Mouse (Mus musculus) testis, adult 10 weeks (tissue): ENCODE results near the gene Prl2c1. TPM values are rescaled to one million over a fixed set of nuclear protein-coding genes. Genes with fewer than 3 reads are reported as not detected.

Experiments
- polyA plus RNA-seq: library from polyadenylated mRNA; stranded (reverse); fragments of 350-450 nt; fragmentation: Illumina TruSeq; extraction: RNeasy Lipid Tissue Mini Kit (QIAGEN cat#74804); gene quantifications from one replicate; pipeline ENCODE4 v1.2.3, GENCODE M21; 2014; ENCODE audit warnings: low read depth, low replicate concordance

Gene Prl2c1
- not detected for polyA plus RNA-seq

GRCm38 (mm10) chr13:27849042-27849441, at the start of gene Prl2c1:
TSS of gene Prl2c1 (plus strand) at chr13:27849342.

GRCm38 (mm10) chr13:27801354-27801753, 47.8 kb upstream of the Prl2c1 start, which contains the start of gene Prl2a1:
TSS of gene Prl2a1 (plus strand) at chr13:27801654.

Other genes starting within 250 kb of the Prl2c1 start
- gene Prl7b1, start 238.8 kb upstream of the Prl2c1 start, polyA plus RNA-seq = not detected
- not detected for gene Prl7a1, start 206.8 kb upstream of the Prl2c1 start, polyA plus RNA-seq
- not detected for gene Prl7a2, start 181.3 kb upstream of the Prl2c1 start, polyA plus RNA-seq
- gene Prl7d1, start 132.6 kb upstream of the Prl2c1 start, polyA plus RNA-seq = not detected
- gene Prl7c1, start 68.5 kb upstream of the Prl2c1 start, polyA plus RNA-seq = 0.21 TPM
- not detected for gene Prl2a1, start 47.7 kb upstream of the Prl2c1 start, polyA plus RNA-seq
- not detected for gene Prl4a1, start 166.9 kb downstream of the Prl2c1 start, polyA plus RNA-seq